Comparison of ENCODE assay signal across 18 mouse cellular contexts in genomic region chr15:51643772-51644311, GRCm38 (mm10).
DNase-seq lines count a peak whose midpoint lies in the region; ATAC-seq and TF ChIP-seq lines count a peak whose summit lies in the region.
"Had no signal": no experiment of that assay in that cellular context is flagged by ENCODE, and none has a peak within 500 bp of the region (broad histone marks: within the 10 kb centered on the region; RNA-seq: fewer than 3 reads in every experiment).

No protein-coding gene starts in this region.

- dilution Hi-C loops in CH12.LX (cut with MboI; ENCODE audit: extremely low pct_ligation_motif_present, extremely low pct_unique_long_range_greater_than_20kb, low sequenced_read_pairs) = no loop called here

- no peak for DNase-seq in CH12.LX (ENCODE audit: extremely low read depth)
- peak; percentile 76 for DNase-seq in brain, adult 2 months (ENCODE audit: low read depth, low spot score)
- peak; percentile 66 for DNase-seq in layer of hippocampus, adult 9-11 months
- DNase-seq in MN1 (ENCODE audit: low spot score) = no peak
- DNase-seq: gastrocnemius, postnatal 10 days; heart, postnatal 10 days; kidney, postnatal 10 days; liver, postnatal 0 days; thymus, adult 18-20 months had no signal

- no peaks in the 10 kb centered on the region for H3K4me1 ChIP-seq in forebrain, embryonic 15.5 days
- no peaks in the 10 kb centered on the region for H3K4me1 ChIP-seq in forebrain, embryonic 12.5 days
- H3K4me1 ChIP-seq in CH12.LX (ENCODE audit: control insufficient read depth in 1 of 2, insufficient read depth in 2 of 2) = 0 out of 4 replicates have a peak, but pooled peaks cover 0 to 2% of the 10 kb centered on the region in 2 experiments
- H3K4me1 ChIP-seq in intestine, postnatal 0 days (replicated peaks; ENCODE audit: control insufficient read depth, insufficient read depth, low read length) = no peaks in the 10 kb centered on the region
- H3K4me1 ChIP-seq: hindbrain, embryonic 13.5 days; intestine, embryonic 15.5 days; limb, embryonic 15.5 days had no signal

- no peaks in the 10 kb centered on the region for H3K9me3 ChIP-seq in forebrain, embryonic 15.5 days
- no peaks in the 10 kb centered on the region for H3K9me3 ChIP-seq in forebrain, embryonic 12.5 days
- H3K9me3 ChIP-seq in CH12.LX (replicated peaks; ENCODE audit: low read length) = no peaks in the 10 kb centered on the region
- no peaks in the 10 kb centered on the region for H3K9me3 ChIP-seq in intestine, postnatal 0 days (ENCODE audit: control insufficient read depth)
- H3K9me3 ChIP-seq: hindbrain, embryonic 13.5 days; intestine, embryonic 15.5 days; limb, embryonic 15.5 days had no signal

- H3K4me3 ChIP-seq in forebrain, embryonic 15.5 days = no peak overlapping the region
- H3K4me3 ChIP-seq in forebrain, embryonic 12.5 days (replicated peaks) = no peak overlapping the region
- no peak overlapping the region for H3K4me3 ChIP-seq in CH12.LX (replicated peaks in 1 of 3; ENCODE audit: low read depth in 2 of 3, low read length in 2 of 3, poor library complexity in 1 of 3)
- no peak overlapping the region for H3K4me3 ChIP-seq in intestine, postnatal 0 days (ENCODE audit: low read depth, low read length)
- H3K4me3 ChIP-seq: hindbrain, embryonic 13.5 days; intestine, embryonic 15.5 days; limb, embryonic 15.5 days had no signal

- H3K36me3 ChIP-seq in forebrain, embryonic 15.5 days = no peaks in the 10 kb centered on the region
- no peaks in the 10 kb centered on the region for H3K36me3 ChIP-seq in forebrain, embryonic 12.5 days (replicated peaks)
- H3K36me3 ChIP-seq in CH12.LX (replicated peaks in 1 of 2; ENCODE audit: control insufficient read depth in 1 of 2, insufficient read depth in 1 of 2, low read length in 1 of 2) = no peaks in the 10 kb centered on the region
- no peaks in the 10 kb centered on the region for H3K36me3 ChIP-seq in intestine, postnatal 0 days (ENCODE audit: control insufficient read depth, insufficient read depth)
- H3K36me3 ChIP-seq: hindbrain, embryonic 13.5 days; intestine, embryonic 15.5 days; limb, embryonic 15.5 days had no signal

- TF ChIP-seq CTCF in CH12.LX (conservative IDR thresholded peaks at IDR 0.05 in 1 of 2, IDR thresholded peaks at IDR 0.05 in 1 of 2; ENCODE audit: low read depth in 2 of 2, low read length in 2 of 2) = no peak
- no peak for TF ChIP-seq CTCF in intestine, postnatal 0 days (IDR thresholded peaks at IDR 0.05; ENCODE audit: low read depth)

- in situ Hi-C loops in CH12.LX (cut with MboI; ENCODE audit: low pct_ligation_motif_present, low pct_unique_long_range_greater_than_20kb, low sequenced_read_pairs) = no loop called here

- WGBS in forebrain, embryonic 15.5 days = 53% methylated on average over 6 of the region's 6 CpGs
- WGBS in forebrain, embryonic 12.5 days = 86% methylated on average over 6 of the region's 6 CpGs
- WGBS in intestine, postnatal 0 days = 72% methylated on average over 6 of the region's 6 CpGs

- no peaks in the 10 kb centered on the region for H3K27me3 ChIP-seq in forebrain, embryonic 15.5 days
- no peaks in the 10 kb centered on the region for H3K27me3 ChIP-seq in forebrain, embryonic 12.5 days
- no peaks in the 10 kb centered on the region for H3K27me3 ChIP-seq in CH12.LX (replicated peaks)
- H3K27me3 ChIP-seq in intestine, postnatal 0 days (replicated peaks; ENCODE audit: control insufficient read depth, insufficient read depth, low read length) = no peaks in the 10 kb centered on the region
- H3K27me3 ChIP-seq: hindbrain, embryonic 13.5 days; intestine, embryonic 15.5 days; limb, embryonic 15.5 days had no signal

- TF ChIP-seq POLR2A in CH12.LX (IDR thresholded peaks at IDR 0.05; ENCODE audit: low read depth, low read length) = no peak

- no peak overlapping the region for H3K27ac ChIP-seq in forebrain, embryonic 15.5 days (replicated peaks)
- H3K27ac ChIP-seq in forebrain, embryonic 12.5 days = no peak overlapping the region
- H3K27ac ChIP-seq in CH12.LX (ENCODE audit: insufficient read depth, low read depth) = no peak overlapping the region
- no peak overlapping the region for H3K27ac ChIP-seq in intestine, postnatal 0 days (ENCODE audit: low read depth, low read length)
- H3K27ac ChIP-seq: hindbrain, embryonic 13.5 days; intestine, embryonic 15.5 days; limb, embryonic 15.5 days had no signal

- TF ChIP-seq EP300 in CH12.LX (IDR thresholded peaks at IDR 0.05; ENCODE audit: low read length) = no peak

- no peaks in the 10 kb centered on the region for H3K79me2 ChIP-seq in CH12.LX (replicated peaks; ENCODE audit: control insufficient read depth, extremely low read depth, insufficient read depth, poor library complexity, severe bottlenecking)

- ATAC-seq in forebrain, embryonic 15.5 days (replicated peaks) = peak; percentile 92
- ATAC-seq in forebrain, embryonic 12.5 days (ENCODE audit: low FRiP score) = no peak
- ATAC-seq in intestine, postnatal 0 days = no peak
- ATAC-seq: activated CD4-positive, CD25-positive, alpha-beta regulatory T cell, adult 4 months; CD4-positive, CD25-positive, alpha-beta regulatory T cell, adult 4 months; intestine, embryonic 15.5 days; liver, postnatal 0 days had no signal

- no peak overlapping the region for H3K9ac ChIP-seq in forebrain, embryonic 15.5 days (replicated peaks)
- no peak overlapping the region for H3K9ac ChIP-seq in forebrain, embryonic 12.5 days
- H3K9ac ChIP-seq in CH12.LX (ENCODE audit: insufficient read depth, low read depth) = no peak overlapping the region
- no peak overlapping the region for H3K9ac ChIP-seq in intestine, postnatal 0 days (ENCODE audit: low read depth, low read length)
- H3K9ac ChIP-seq: hindbrain, embryonic 13.5 days; intestine, embryonic 15.5 days; limb, embryonic 15.5 days; liver, postnatal 0 days had no signal

- no peak for TF ChIP-seq RAD21 in CH12.LX (IDR thresholded peaks at IDR 0.05; ENCODE audit: low read depth, low read length)

- H3K4me2 ChIP-seq in forebrain, embryonic 15.5 days (replicated peaks) = no peak overlapping the region
- no peak overlapping the region for H3K4me2 ChIP-seq in forebrain, embryonic 12.5 days
- peak overlapping the region; percentile 4; the same call in 1 of the 2 replicates for H3K4me2 ChIP-seq in CH12.LX (ENCODE audit: insufficient read depth, low read depth, poor library complexity, severe bottlenecking)
- H3K4me2 ChIP-seq in intestine, postnatal 0 days (replicated peaks; ENCODE audit: low read depth) = no peak overlapping the region
- H3K4me2 ChIP-seq: hindbrain, embryonic 13.5 days; intestine, embryonic 15.5 days; limb, embryonic 15.5 days; midbrain, embryonic 11.5 days had no signal

TF ChIP-seq in CH12.LX, 34 proteins besides CTCF, POLR2A, EP300 and RAD21:
- no peak for TF ChIP-seq BHLHE40 (IDR thresholded peaks at IDR 0.05; ENCODE audit: low read depth, low read length)
- TF ChIP-seq KAT2A (IDR thresholded peaks at IDR 0.05; ENCODE audit: insufficient replicate concordance, low read length) = no peak
- TF ChIP-seq JUND (conservative IDR thresholded peaks at IDR 0.05; ENCODE audit: low read depth, low read length) = no peak
- TF ChIP-seq E2F4 (IDR thresholded peaks at IDR 0.05; ENCODE audit: insufficient replicate concordance, low read depth, low read length) = no peak
- no peak for TF ChIP-seq MAZ (IDR thresholded peaks at IDR 0.05; ENCODE audit: low read depth, low read length)
- TF ChIP-seq MAFK (IDR thresholded peaks at IDR 0.05; ENCODE audit: insufficient replicate concordance, low read length) = no peak
- no peak for TF ChIP-seq IRF4 (IDR thresholded peaks at IDR 0.05; ENCODE audit: low read depth, low read length)
- TF ChIP-seq MXI1 (IDR thresholded peaks at IDR 0.05; ENCODE audit: low read depth, low read length) = no peak
- no peak for TF ChIP-seq RCOR1 (conservative IDR thresholded peaks at IDR 0.05; ENCODE audit: low read depth, low read length)
- no peak for TF ChIP-seq SMC3 (IDR thresholded peaks at IDR 0.05; ENCODE audit: low read depth, low read length)
- TF ChIP-seq ETS1 (conservative IDR thresholded peaks at IDR 0.05; ENCODE audit: low read depth, low read length) = no peak
- no peak for TF ChIP-seq PAX5 (IDR thresholded peaks at IDR 0.05; ENCODE audit: low read length)
- no peak for TF ChIP-seq ZC3H11A (IDR thresholded peaks at IDR 0.05; ENCODE audit: low read depth, low read length)
TF ChIP-seq in CH12.LX: peak in this region for 0.

Comparison
In these comparisons a context has a peak if more than half of its experiments do, and no peak if none do; other contexts are left out.
1. DNase-seq: peak in brain, adult 2 months (single experiment) and layer of hippocampus, adult 9-11 months (single experiment); none in CH12.LX (single experiment) and MN1 (single experiment).